Mouse (Mus musculus) ES-Bruce4 (cell line): ENCODE data around the gene Dclk1.

ENCODE experiments used
- CTCF ChIP-seq: IDR thresholded peaks from one replicate; pipeline ENCODE4 v1.8.1; 2011; ENCODE audit warnings: low read depth, low read length
- EP300 ChIP-seq: IDR thresholded peaks from 2 replicates; pipeline ENCODE4 v1.6.1; 2011; ENCODE audit warnings: low read depth, low read length; ENCODE audit not compliant: insufficient read depth
- POLR2A ChIP-seq: IDR thresholded peaks from one replicate; pipeline ENCODE4 v1.8.1; 2011; ENCODE audit warnings: low read length; ENCODE audit not compliant: insufficient read depth

DNA sequence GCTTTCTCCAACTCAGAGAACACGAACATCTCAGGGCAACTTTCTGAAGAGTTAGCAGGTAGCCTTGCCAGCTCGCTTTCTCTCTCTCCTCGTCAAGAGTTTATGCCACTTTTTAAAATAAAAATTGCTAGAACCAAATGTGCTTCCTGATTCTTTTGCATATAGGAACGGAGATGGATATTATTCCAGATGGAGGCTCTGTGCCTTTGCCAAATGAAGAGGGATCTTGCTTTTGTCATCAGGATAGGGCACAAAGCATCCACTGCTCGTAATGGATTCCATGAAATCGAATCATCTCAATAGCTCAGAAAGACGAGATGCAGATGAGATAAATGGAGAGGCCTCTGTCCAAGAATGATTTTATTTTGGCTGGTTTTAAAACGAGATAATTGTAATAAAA lies 201.1 kb downstream of the Dclk1 start:
- TF ChIP-seq POLR2A (no peak), CTCF (no peak), EP300 (no peak)
